Mouse (Mus musculus): ENCODE data around the gene Glis3. TPM values are rescaled to one million over a fixed set of nuclear protein-coding genes. Genes with fewer than 3 reads are reported as not detected.

Glis3 gene
- total RNA-seq, 2 experiments from 2014 or later: 2.1 to 2.3 TPM

GRCm38 (mm10) chr19:28473621-28474020 is 206.3 kb downstream of the Glis3 start:
- no peak for DNase-seq

- no peak for DNase-seq
These were observed 208.7 kb downstream of the Glis3 start for GRCm38 (mm10) chr19:28471144-28471543.

- DNase-seq: no peak
These were observed 214.1 kb downstream of the Glis3 start for GRCm38 (mm10) chr19:28465779-28466178.

- DNase-seq: no peak
These were observed 225.5 kb downstream of the Glis3 start for GRCm38 (mm10) chr19:28454331-28454730.

GRCm38 (mm10) chr19:28452951-28453520 is 226.8 kb downstream of the Glis3 start:
- DNase-seq: no peak

GRCm38 (mm10) chr19:28448811-28449210 is 231.1 kb downstream of the Glis3 start:
- DNase-seq: no peak

- no peak for DNase-seq
These were observed 237.7 kb downstream of the Glis3 start for GRCm38 (mm10) chr19:28442161-28442560.

GRCm38 (mm10) chr19:28436457-28437148 is 243.3 kb downstream of the Glis3 start:
- DNase-seq: peak; percentile 21

GRCm38 (mm10) chr19:28428220-28428816 is 251.6 kb downstream of the Glis3 start:
- DNase-seq: no peak

- DNase-seq: no peak
These were observed 255.7 kb downstream of the Glis3 start for GRCm38 (mm10) chr19:28424180-28424579.

- DNase-seq: no peak
These were observed 256.9 kb downstream of the Glis3 start for GRCm38 (mm10) chr19:28422939-28423338.

GRCm38 (mm10) chr19:28416069-28416468 is 263.8 kb downstream of the Glis3 start:
- DNase-seq: no peak

GRCm38 (mm10) chr19:28408787-28409186 is 271.1 kb downstream of the Glis3 start:
- DNase-seq: no peak

- no peak for DNase-seq
These were observed 276.9 kb downstream of the Glis3 start for GRCm38 (mm10) chr19:28402956-28403355.

- no peak for DNase-seq
These were observed 284.4 kb downstream of the Glis3 start for GRCm38 (mm10) chr19:28395584-28395861.

- DNase-seq: no peak
These were observed 284.9 kb downstream of the Glis3 start for GRCm38 (mm10) chr19:28394826-28395583.

- no peak for DNase-seq
These were observed 286.1 kb downstream of the Glis3 start for GRCm38 (mm10) chr19:28393766-28394165.

- DNase-seq: no peak
These were observed 287.0 kb downstream of the Glis3 start for GRCm38 (mm10) chr19:28392838-28393237.

- DNase-seq: no peak
These were observed 289.0 kb downstream of the Glis3 start for GRCm38 (mm10) chr19:28390920-28391319.

GRCm38 (mm10) chr19:28389146-28389545 is 290.7 kb downstream of the Glis3 start:
- DNase-seq: no peak

GRCm38 (mm10) chr19:28383425-28383824 is 296.5 kb downstream of the Glis3 start:
- DNase-seq: no peak

- peak; percentile 8 for DNase-seq
These were observed 297.5 kb downstream of the Glis3 start for GRCm38 (mm10) chr19:28382168-28382911.

GRCm38 (mm10) chr19:28381441-28381840 is 298.4 kb downstream of the Glis3 start:
- DNase-seq: no peak
